Mouse (Mus musculus) CH12.LX (cell line): ENCODE measurements around the gene Pip4k2c. TPM values are rescaled to one million over a fixed set of nuclear protein-coding genes. Genes with fewer than 3 reads are reported as not detected.

Experiments used
- DNase-seq: peaks from one replicate; pipeline ENCODE4 v3.0.0-alpha.2; 2013; ENCODE audit errors: extremely low read depth
- H3K27ac ChIP-seq: 2 replicates; pipeline ENCODE4 v1.5.1; 2012; ENCODE audit warnings: low read depth, mild to moderate bottlenecking, control low read depth, moderate library complexity; ENCODE audit not compliant: insufficient read depth
- H3K27me3 ChIP-seq: replicated peaks from 2 replicates; pipeline ENCODE3; 2012; ENCODE audit warnings: inconsistent platforms
- H3K36me3 ChIP-seq, 2 experiments: replicated peaks in 1 of 2; 2 replicates each; pipeline versions ENCODE3 to v1.6.1; 2012; ENCODE audit warnings: inconsistent platforms in 1 of 2, low read length in 1 of 2, mild to moderate bottlenecking in 1 of 2, mixed read lengths in 1 of 2, moderate library complexity in 1 of 2; ENCODE audit not compliant: control insufficient read depth in 1 of 2, insufficient read depth in 1 of 2
- H3K4me1 ChIP-seq, 2 experiments: 2 replicates each; pipeline ENCODE4 v1.6.1; 2012; ENCODE audit warnings: inconsistent platforms in 1 of 2, moderate library complexity in 1 of 2; ENCODE audit not compliant: insufficient read depth in 2 of 2, control insufficient read depth in 1 of 2
- H3K4me2 ChIP-seq: 2 replicates; pipeline ENCODE4 v1.6.1; 2012; ENCODE audit warnings: low read depth, mild to moderate bottlenecking, control low read depth; ENCODE audit not compliant: poor library complexity, insufficient read depth, severe bottlenecking
- H3K4me3 ChIP-seq, 3 experiments: fragments of 150-350 bp in 1 of 3; sonication (generic) in 1 of 3; replicated peaks in 1 of 3; 2 replicates each; pipeline versions ENCODE3 to v1.5.1; 2011 to 2012; ENCODE audit warnings: low read depth in 2 of 3, low read length in 2 of 3, mild to moderate bottlenecking in 2 of 3, moderate library complexity in 2 of 3, control low read depth in 1 of 3, improper control_type of control experiment in 1 of 3, inconsistent platforms in 1 of 3, mixed read lengths in 1 of 3; ENCODE audit not compliant: poor library complexity in 1 of 3
- H3K79me2 ChIP-seq: replicated peaks from 2 replicates; pipeline ENCODE4 v1.6.1; 2012; ENCODE audit warnings: mild to moderate bottlenecking, moderate library complexity; ENCODE audit not compliant: control insufficient read depth, poor library complexity, insufficient read depth, severe bottlenecking; ENCODE audit errors: extremely low read depth
- H3K9ac ChIP-seq: 2 replicates; pipeline ENCODE4 v1.6.1; 2012; ENCODE audit warnings: low read depth, mild to moderate bottlenecking, control low read depth, moderate library complexity; ENCODE audit not compliant: insufficient read depth
- H3K9me3 ChIP-seq: replicated peaks from 2 replicates; pipeline ENCODE3; 2012; ENCODE audit warnings: low read length, inconsistent platforms, mixed read lengths
- BHLHE40 ChIP-seq: IDR thresholded peaks from 2 replicates; pipeline ENCODE4 v1.6.1; 2011; ENCODE audit warnings: mild to moderate bottlenecking, low read depth, low read length, improper control_type of control experiment
- CHD1 ChIP-seq: IDR thresholded peaks from 2 replicates; pipeline ENCODE4 v1.6.1; 2012; ENCODE audit warnings: low read depth, low read length, improper control_type of control experiment, inconsistent platforms
- ETS1 ChIP-seq: conservative IDR thresholded peaks from 2 replicates; pipeline ENCODE4 v1.6.1; 2012; ENCODE audit warnings: low read depth, mild to moderate bottlenecking, inconsistent platforms, low read length, improper control_type of control experiment, moderate library complexity
- JUN ChIP-seq: IDR thresholded peaks from 2 replicates; pipeline ENCODE4 v1.6.1; 2011; ENCODE audit warnings: low read depth, mild to moderate bottlenecking, low read length, improper control_type of control experiment, moderate library complexity; ENCODE audit not compliant: insufficient read depth
- JUND ChIP-seq: conservative IDR thresholded peaks from 2 replicates; pipeline ENCODE4 v1.6.1; 2011; ENCODE audit warnings: low read depth, low read length, improper control_type of control experiment
- MEF2A ChIP-seq: IDR thresholded peaks from 2 replicates; pipeline ENCODE4 v1.6.1; 2014; ENCODE audit warnings: low read depth, mild to moderate bottlenecking, inconsistent platforms, low read length, improper control_type of control experiment, borderline replicate concordance
- MYC ChIP-seq: IDR thresholded peaks from 2 replicates; pipeline ENCODE4 v1.6.1; 2011; ENCODE audit warnings: low read depth, mild to moderate bottlenecking, improper control_type of control experiment, low read length
- NELFE ChIP-seq: IDR thresholded peaks from 2 replicates; pipeline ENCODE4 v1.6.1; 2011; ENCODE audit warnings: low read depth, low read length, improper control_type of control experiment
- NRF1 ChIP-seq: IDR thresholded peaks from 2 replicates; pipeline ENCODE4 v1.6.1; 2014; ENCODE audit warnings: low read depth, mild to moderate bottlenecking, inconsistent platforms, low read length, improper control_type of control experiment, moderate library complexity
- POLR2AphosphoS2 ChIP-seq: IDR thresholded peaks from 2 replicates; pipeline ENCODE4 v1.6.1; 2011; ENCODE audit warnings: low read depth, low read length, improper control_type of control experiment
- RAD21 ChIP-seq: IDR thresholded peaks from 2 replicates; pipeline ENCODE4 v1.6.1; 2011; ENCODE audit warnings: low read depth, mild to moderate bottlenecking, low read length, improper control_type of control experiment, moderate library complexity
- RCOR1 ChIP-seq: conservative IDR thresholded peaks from 2 replicates; pipeline ENCODE4 v1.6.1; 2012; ENCODE audit warnings: low read depth, mild to moderate bottlenecking, inconsistent platforms, low read length, improper control_type of control experiment
- SIN3A ChIP-seq: IDR thresholded peaks from 2 replicates; pipeline ENCODE4 v1.6.1; 2012; ENCODE audit warnings: low read length, improper control_type of control experiment, inconsistent platforms
- USF1 ChIP-seq: IDR thresholded peaks from 2 replicates; pipeline ENCODE4 v1.6.1; 2014; ENCODE audit warnings: low read depth, mild to moderate bottlenecking, inconsistent platforms, low read length, improper control_type of control experiment
- USF2 ChIP-seq: conservative IDR thresholded peaks from 2 replicates; pipeline ENCODE4 v1.6.1; 2011; ENCODE audit warnings: low read depth, low read length, improper control_type of control experiment
- ZKSCAN1 ChIP-seq: IDR thresholded peaks from 2 replicates; pipeline ENCODE4 v1.6.1; 2012; ENCODE audit warnings: low read depth, inconsistent platforms, low read length, improper control_type of control experiment, borderline replicate concordance
- ZMIZ1 ChIP-seq: IDR thresholded peaks from 2 replicates; pipeline ENCODE4 v1.6.1; 2012; ENCODE audit warnings: low read depth, mild to moderate bottlenecking, inconsistent platforms, low read length, improper control_type of control experiment
- dilution Hi-C: fragments of 300-500 bp; cut with MboI; formaldehyde crosslinking; loops from 2 replicates; pipeline ENCODE4 v1.14.3; 2020; ENCODE audit warnings: low sequenced_read_pairs; ENCODE audit not compliant: extremely low pct_unique_long_range_greater_than_20kb, extremely low pct_ligation_motif_present
- in situ Hi-C: fragments of 300-500 bp; cut with MboI; formaldehyde crosslinking; loops from 3 replicates; pipeline ENCODE4 v1.14.3; 2019; ENCODE audit warnings: low sequenced_read_pairs, low pct_ligation_motif_present, low pct_unique_long_range_greater_than_20kb, mixed read lengths
- polyA plus RNA-seq: library from polyadenylated mRNA; unstranded; fragments of >175 nt; gene quantifications from 2 replicates; pipeline ENCODE4 v1.2.1, GENCODE M21; 2012; ENCODE audit warnings: low read depth; ENCODE audit not compliant: insufficient read length
- total RNA-seq, 2 experiments: library from RNA; depleted of rRNA; stranded (reverse); fragments of 300-350 nt in 1 of 2; fragments of >200 nt in 1 of 2; gene quantifications; 2 replicates each; pipeline ENCODE4 v1.2.3; 2012 to 2014

The Pip4k2c gene
- total and polyA plus RNA-seq, 3 experiments, result 13.3 to 24.7 (median 22.7) TPM

DNA sequence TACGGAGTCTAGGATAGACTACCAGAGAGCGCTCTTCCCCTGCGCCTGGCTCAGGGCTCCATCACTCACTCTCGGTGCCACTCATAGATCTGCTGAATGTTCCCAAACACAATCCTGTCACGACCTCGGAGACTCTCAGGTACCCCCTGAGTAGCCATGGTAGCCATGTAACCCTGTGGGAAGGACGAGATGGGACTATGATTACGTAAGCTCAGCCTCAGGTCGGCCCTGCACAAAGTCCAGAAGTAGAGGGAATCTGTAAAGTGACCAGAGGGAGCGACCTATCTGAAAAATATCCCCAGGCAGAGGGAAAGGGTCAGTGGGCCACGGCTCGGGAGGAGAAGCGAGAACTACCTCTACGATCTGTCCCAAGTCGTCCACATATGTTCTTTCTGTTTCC lies 25.9 kb downstream of the Pip4k2c start:
- Histone ChIP-seq H3K27ac (no peak overlapping the region), H3K36me3 (peaks cover 1 to 42% of the 10 kb centered on the region in 2 experiments), H3K4me1 (peaks cover 0 to 12% of the 10 kb centered on the region in 2 experiments; a peak in 1 of 4 replicates), H3K9me3 (peaks cover 7% of the 10 kb centered on the region), H3K27me3 (no peaks in the 10 kb centered on the region)
- dilution Hi-C loops, result no loop called here
- in situ Hi-C loops, result no loop called here
- no peak for DNase-seq
- TF ChIP-seq ZMIZ1 (no peak), NRF1 (no peak), MYC (no peak), POLR2AphosphoS2 (no peak), RCOR1 (no peak), BHLHE40 (no peak), USF1 (no peak)
- TF ChIP-seq, all 38 proteins: peak for 0
- Histone ChIP-seq H3K4me3 (no peak overlapping the region), H3K9ac (no peak overlapping the region), H3K79me2 (no peaks in the 10 kb centered on the region), H3K4me2 (no peak overlapping the region)

DNA sequence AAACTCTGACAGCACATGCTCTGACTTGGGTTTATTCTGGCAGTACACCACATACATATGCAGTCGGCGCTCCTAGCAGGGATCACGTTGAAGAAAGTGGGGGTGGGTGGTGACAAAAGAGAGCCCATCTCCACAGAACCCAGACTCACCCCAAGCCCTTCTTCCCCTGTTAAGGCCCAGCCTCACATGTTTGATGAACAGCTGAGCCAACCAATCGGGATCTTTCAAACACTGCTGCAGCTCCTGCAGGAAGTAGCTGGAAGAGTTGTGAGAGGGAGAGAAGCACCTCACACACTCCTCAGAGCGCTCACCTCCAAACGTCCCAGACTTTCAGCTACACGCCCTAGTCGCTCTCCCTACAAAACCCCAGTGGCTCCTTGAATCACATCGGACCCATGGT lies 26.3 kb downstream of the Pip4k2c start:
- Histone ChIP-seq H3K27ac (no peak overlapping the region), H3K4me1 (peaks cover 1 to 12% of the 10 kb centered on the region in 2 experiments; a peak in 2 of 4 replicates), H3K36me3 (peaks cover 0 to 39% of the 10 kb centered on the region in 2 experiments), H3K9ac (no peak overlapping the region), H3K9me3 (peaks cover 7% of the 10 kb centered on the region), H3K4me3 (no peak overlapping the region), H3K4me2 (no peak overlapping the region), H3K79me2 (no peaks in the 10 kb centered on the region), H3K27me3 (no peaks in the 10 kb centered on the region)
- no peak for DNase-seq
- dilution Hi-C loops (no loop called here), in situ Hi-C loops (no loop called here)
- TF ChIP-seq SIN3A (no peak), POLR2AphosphoS2 (no peak), JUND (no peak), NELFE (no peak), CHD1 (no peak), ETS1 (no peak), USF2 (no peak), RAD21 (no peak), MEF2A (no peak), ZKSCAN1 (no peak), JUN (no peak)
